Mouse (Mus musculus) kidney, adult 2 months (tissue): ENCODE measurements around the gene Vwa5b2.

Experiments used
- CTCF ChIP-seq: fragments of 200-500 bp; conservative IDR thresholded peaks from 2 replicates; pipeline ENCODE4 v1.5.1; 2011; ENCODE audit warnings: low read depth, mild to moderate bottlenecking, control low read depth, low read length, moderate library complexity, mixed read lengths; ENCODE audit not compliant: insufficient read depth, insufficient read length
- POLR2A ChIP-seq: fragments of 200-500 bp; IDR thresholded peaks from one replicate; pipeline ENCODE4 v1.6.1; 2011; ENCODE audit warnings: low read depth, low read length, control low read depth

GRCm38 (mm10) chr16:20623211-20623610 is 33.9 kb downstream of the Vwa5b2 start:
- TF ChIP-seq POLR2A: no peak
- no peak for TF ChIP-seq CTCF
